Mouse (Mus musculus) Patski (cell line): Measurements from ENCODE around the gene Ap3d1. TPM values are rescaled to one million over a fixed set of nuclear protein-coding genes. Genes with fewer than 3 reads are reported as not detected.

Source experiments
- ATAC-seq: fragments of 100-300 bp; one replicate; pipeline ENCODE4 v1.8.0; 2021
- CTCF ChIA-PET: fragments of 350-600 bp; sonication (Branson Sonifier 250); formaldehyde crosslinking; loops from one replicate; lab custom pipeline; 2022; ENCODE audit warnings: inconsistent platforms; lab: Charles Lee
- POLR2A ChIA-PET: fragments of 350-600 bp; sonication (Branson Sonifier 250); formaldehyde crosslinking; loops from one replicate; lab custom pipeline; 2022; ENCODE audit warnings: antibody characterized with exemption, inconsistent platforms; lab: Charles Lee
- DNase-seq: peaks from one replicate; pipeline ENCODE4 v3.0.0-alpha.2; 2011; ENCODE audit warnings: low read depth, low spot score
- H3K27me3 ChIP-seq: fragments of 371-371 bp; one replicate; pipeline ENCODE4 v1.5.1; 2021
- CTCF ChIP-seq: fragments of 100-300 bp; IDR thresholded peaks from one replicate; pipeline ENCODE4 v1.5.1; 2021
- in situ Hi-C: fragments of 300-500 bp; cut with MboI; formaldehyde crosslinking; loops from 3 replicates; pipeline ENCODE4 v1.11.1; 2018; ENCODE audit warnings: low pct_unique_long_range_greater_than_20kb, mixed read lengths
- polyA plus RNA-seq: library from polyadenylated mRNA; unstranded; gene quantifications from one replicate; pipeline ENCODE4 v1.2.3, GENCODE M21; 2021

Gene Ap3d1
- polyA plus RNA-seq, 1 experiment from 2014 or later = 103 TPM

- CTCF ChIA-PET = no interaction called here
- in situ Hi-C loops = loop anchor here (25.0 kb wide), 1 partner anchor 256 kb away; the partner anchor contains the start of gene Tcf3
- ATAC-seq (no peak), DNase-seq (no peak)
- no peaks in the 10 kb centered on the region for H3K27me3 ChIP-seq
- POLR2A ChIA-PET = no interaction called here
- TF ChIP-seq CTCF = no peak
Measured at GRCm38 (mm10) chr10:80693401-80694045, 48.5 kb downstream of the Ap3d1 start.

DNA sequence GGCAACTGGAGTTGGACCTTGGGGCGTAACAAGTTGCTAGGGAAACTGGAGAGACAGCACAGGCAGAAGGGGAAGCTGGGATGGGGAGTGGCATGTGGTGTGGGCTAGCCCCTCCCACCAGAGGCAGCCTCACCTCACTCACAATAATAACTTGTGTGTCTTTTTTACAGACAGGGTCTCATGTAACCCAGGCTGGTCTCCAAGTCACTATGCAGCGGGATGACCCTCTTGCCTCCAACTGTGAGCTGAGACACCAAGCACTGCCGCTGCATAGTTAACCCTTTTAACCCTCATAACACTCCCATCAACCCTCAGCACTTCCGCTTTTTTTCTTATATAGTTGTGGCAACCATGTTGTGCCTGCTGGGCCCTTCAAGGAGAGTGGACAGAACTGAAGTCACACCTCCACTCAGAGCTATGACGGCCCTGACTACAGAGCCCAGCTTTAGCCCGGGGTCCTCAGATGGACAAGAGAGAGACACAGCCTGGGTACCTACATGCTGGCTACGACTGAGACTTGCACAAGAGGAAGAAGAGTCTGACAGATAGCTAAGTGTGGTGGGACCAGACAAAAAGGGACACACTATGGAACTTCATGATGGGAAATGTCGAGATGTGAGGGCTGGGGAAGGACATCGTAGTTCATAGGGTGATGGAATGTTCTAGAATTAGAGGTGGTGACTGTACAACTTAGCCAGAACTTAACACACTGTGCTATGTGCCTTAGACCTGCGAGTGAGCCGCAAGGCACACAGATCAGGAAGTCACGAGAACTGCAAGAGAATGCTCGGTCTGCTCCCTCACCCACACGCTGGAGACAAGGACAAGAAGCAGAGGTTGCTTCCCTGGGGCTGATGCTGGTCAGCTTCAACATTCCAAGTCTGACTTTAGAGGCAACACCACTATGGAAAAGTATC lies 49.6 kb downstream of the Ap3d1 start:
- ATAC-seq = no peak
- in situ Hi-C loops = loop anchor here (25.0 kb wide), 1 partner anchor 255 kb away; the partner anchor contains the start of gene Tcf3
- no peak for TF ChIP-seq CTCF

DNA sequence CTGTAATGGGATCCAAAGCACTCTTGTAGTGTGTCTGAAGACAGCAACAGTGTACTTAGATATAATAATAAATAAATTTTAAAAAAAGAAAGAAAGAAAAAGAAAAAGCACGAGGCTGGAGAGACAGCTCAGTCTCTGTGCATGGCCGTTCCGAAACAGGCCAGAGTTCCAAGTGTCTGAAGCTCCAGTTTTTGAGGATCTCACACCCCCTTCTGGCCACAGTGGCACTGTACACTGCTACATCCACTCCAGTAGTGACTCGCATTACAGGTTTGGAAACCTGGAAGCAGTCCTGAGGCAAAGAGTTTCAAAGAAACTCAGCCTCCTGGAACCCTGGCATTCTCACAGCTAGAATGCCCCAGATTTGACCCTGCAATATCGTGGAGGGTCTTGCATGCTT lies 54.2 kb downstream of the Ap3d1 start:
- ChIA-PET CTCF (interaction anchor here (0.8 to 1.8 kb wide), 11 partner anchors 9 to 126 kb away, joined by 3 to 15 read pairs (median 6); partner anchors contain the start of genes Btbd2, Mknk2 and Rexo1), POLR2A (interaction anchor here (1.1 kb wide), 1 partner anchor 110 kb away, joined by 3 read pairs; no protein-coding TSS in a partner anchor)
- ATAC-seq (no peak), DNase-seq (no peak)
- no peak for TF ChIP-seq CTCF
- no peaks in the 10 kb centered on the region for H3K27me3 ChIP-seq
- in situ Hi-C loops = loop anchor here (5.0 to 25.0 kb wide), 2 partner anchors 111 to 251 kb away; partner anchors contain the start of genes Klf16 and Tcf3

More for the DNA sequence above, 49.6 kb downstream of the Ap3d1 start:
- DNase-seq = no peak
- ChIA-PET CTCF (interaction anchor here (0.8 kb wide), 1 partner anchor 11 kb away, joined by 3 read pairs; no protein-coding TSS in a partner anchor), POLR2A (no interaction called here)
- no peaks in the 10 kb centered on the region for H3K27me3 ChIP-seq

GRCm38 (mm10) chr10:80686617-80687016 lies 55.4 kb downstream of the Ap3d1 start:
- POLR2A ChIA-PET = no interaction called here
- CTCF ChIA-PET = no interaction called here
- in situ Hi-C loops = loop anchor here (5.0 to 25.0 kb wide), 2 partner anchors 109 to 249 kb away; partner anchors contain the start of genes Klf16 and Tcf3
- H3K27me3 ChIP-seq = no peaks in the 10 kb centered on the region
- DNase-seq = no peak
- no peak for ATAC-seq
- no peak for TF ChIP-seq CTCF

GRCm38 (mm10) chr10:80684984-80685383 lies 57.1 kb downstream of the Ap3d1 start:
- ChIA-PET POLR2A (no interaction called here), CTCF (interaction anchor here (1.1 to 2.6 kb wide), 5 partner anchors 14 to 119 kb away, joined by 4 to 12 read pairs (median 7); no protein-coding TSS in a partner anchor)
- DNase-seq = no peak
- H3K27me3 ChIP-seq = no peaks in the 10 kb centered on the region
- in situ Hi-C loops = loop anchor here (5.0 to 25.0 kb wide), 2 partner anchors 108 to 248 kb away; partner anchors contain the start of genes Klf16 and Tcf3
- no peak for TF ChIP-seq CTCF
- no peak for ATAC-seq

DNA sequence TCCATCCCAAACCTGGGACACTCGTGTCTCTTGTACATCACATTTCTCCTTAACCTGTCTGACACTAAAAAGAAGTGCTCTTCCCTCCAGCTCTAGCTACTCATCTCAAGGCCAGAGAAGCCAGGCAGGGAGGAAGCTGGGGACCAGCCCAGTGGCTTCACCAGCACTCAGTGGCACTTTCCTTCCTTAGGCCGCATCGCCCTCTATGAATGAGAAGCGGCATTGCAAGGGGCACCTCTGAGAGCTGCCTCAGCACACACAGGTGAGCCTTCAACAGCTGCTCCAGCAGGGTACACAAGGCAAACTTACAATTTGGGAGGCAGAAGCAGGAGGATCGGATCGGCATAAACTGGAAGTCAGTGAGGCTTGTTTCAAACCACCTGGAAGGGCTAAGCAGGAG lies 57.9 kb downstream of the Ap3d1 start:
- no peak for TF ChIP-seq CTCF
- no peaks in the 10 kb centered on the region for H3K27me3 ChIP-seq
- no peak for DNase-seq
- ChIA-PET CTCF (interaction anchor here (1.1 to 2.6 kb wide), 8 partner anchors 15 to 118 kb away, joined by 3 to 12 read pairs (median 6); no protein-coding TSS in a partner anchor), POLR2A (no interaction called here)
- no peak for ATAC-seq
- in situ Hi-C loops = loop anchor here (25.0 kb wide), 1 partner anchor 247 kb away; the partner anchor contains the start of gene Tcf3

- ChIA-PET POLR2A (no interaction called here), CTCF (interaction anchor here (1.1 to 2.6 kb wide), 8 partner anchors 15 to 118 kb away, joined by 3 to 12 read pairs (median 6); no protein-coding TSS in a partner anchor)
- TF ChIP-seq CTCF = no peak
- no peaks in the 10 kb centered on the region for H3K27me3 ChIP-seq
- in situ Hi-C loops = loop anchor here (25.0 kb wide), 1 partner anchor 246 kb away; the partner anchor contains the start of gene Tcf3
- DNase-seq (no peak), ATAC-seq (no peak)
Measured at GRCm38 (mm10) chr10:80683647-80684046, 58.4 kb downstream of the Ap3d1 start.

- DNase-seq = no peak
- CTCF ChIA-PET = interaction anchor here (1.2 to 1.3 kb wide), 2 partner anchors 10 to 21 kb away, joined by 3 read pairs; no protein-coding TSS in a partner anchor
Measured at GRCm38 (mm10) chr10:80682003-80682402, 60.1 kb downstream of the Ap3d1 start.

GRCm38 (mm10) chr10:80680260-80680696 lies 61.8 kb downstream of the Ap3d1 start:
- no peaks in the 10 kb centered on the region for H3K27me3 ChIP-seq
- ChIA-PET POLR2A (interaction anchor here (7.4 kb wide), 1 partner anchor 15 kb away, joined by 78 read pairs; no protein-coding TSS in a partner anchor), CTCF (interaction anchor here (0.8 kb wide), 1 partner anchor 20 kb away, joined by 3 read pairs; no protein-coding TSS in a partner anchor)
- ATAC-seq (no peak), DNase-seq (no peak)
- in situ Hi-C loops = loop anchor here (25.0 kb wide), 1 partner anchor 243 kb away; the partner anchor contains the start of gene Tcf3
- no peak for TF ChIP-seq CTCF

More at GRCm38 (mm10) chr10:80682003-80682402, 60.1 kb downstream of the Ap3d1 start:
- no peak for ATAC-seq
- TF ChIP-seq CTCF = no peak
- no peaks in the 10 kb centered on the region for H3K27me3 ChIP-seq
- POLR2A ChIA-PET = no interaction called here
- in situ Hi-C loops = loop anchor here (25.0 kb wide), 1 partner anchor 245 kb away; the partner anchor contains the start of gene Tcf3
